Mouse (Mus musculus) heart, postnatal 0 days (tissue): ENCODE results near the gene Slc6a9. TPM values are rescaled to one million over a fixed set of nuclear protein-coding genes. Genes with fewer than 3 reads are reported as not detected.

Source experiments
- ATAC-seq: fragments of 200-750 bp; cut with Nextera tagmentation; 2 replicates; pipeline ENCODE4 v1.8.0; 2017; ENCODE audit warnings: low read depth, moderate number of reproducible peaks, moderate library complexity; ENCODE audit not compliant: insufficient read depth
- DNase-seq: peaks from one replicate; pipeline ENCODE4 v3.0.0-alpha.2; 2016; ENCODE audit warnings: low spot score
- H3K27ac ChIP-seq: fragments of 300-500 bp; sonication (generic); 2 replicates; pipeline ENCODE4 v1.5.1; 2014; ENCODE audit warnings: low read depth, mild to moderate bottlenecking
- H3K27me3 ChIP-seq: fragments of 300-500 bp; sonication (generic); 2 replicates; pipeline ENCODE4 v1.6.1; 2014; ENCODE audit warnings: low read length, mixed read lengths; ENCODE audit not compliant: control insufficient read depth, insufficient read depth
- H3K36me3 ChIP-seq: fragments of 300-500 bp; sonication (generic); replicated peaks from 2 replicates; pipeline ENCODE4 v1.6.1; 2014; ENCODE audit warnings: low read length, mixed read lengths; ENCODE audit not compliant: control insufficient read depth, insufficient read depth
- H3K4me1 ChIP-seq: fragments of 300-500 bp; sonication (generic); 2 replicates; pipeline ENCODE4 v1.6.1; 2014; ENCODE audit warnings: antibody characterized with exemption; ENCODE audit not compliant: control insufficient read depth, insufficient read depth
- H3K4me2 ChIP-seq: fragments of 300-500 bp; sonication (generic); 2 replicates; pipeline ENCODE4 v1.6.1; 2014; ENCODE audit warnings: low read depth, mild to moderate bottlenecking, low read length, moderate library complexity
- H3K4me3 ChIP-seq: fragments of 300-500 bp; sonication (generic); 2 replicates; pipeline ENCODE4 v1.5.1; 2014; ENCODE audit warnings: low read depth, low read length
- H3K9ac ChIP-seq: fragments of 300-500 bp; sonication (generic); replicated peaks from 2 replicates; pipeline ENCODE4 v1.6.1; 2014; ENCODE audit warnings: low read depth, low read length, mixed read lengths
- H3K9me3 ChIP-seq: fragments of 300-500 bp; sonication (generic); replicated peaks from 2 replicates; pipeline ENCODE4 v1.6.1; 2016; ENCODE audit warnings: low read length; ENCODE audit not compliant: control insufficient read depth
- CTCF ChIP-seq: IDR thresholded peaks from 2 replicates; pipeline ENCODE4 v1.5.1; 2016; ENCODE audit warnings: antibody characterized with exemption, control low read depth, low read depth
- EP300 ChIP-seq: IDR thresholded peaks from 2 replicates; pipeline ENCODE4 v1.6.1; 2016; ENCODE audit warnings: antibody characterized with exemption, low read depth
- WGBS: fragments of 180-500 bp; shearing (Covaris S2); extraction: QIAGEN DNeasy Blood & Tissue Kit; methylation state at CpG from one replicate; pipeline ENCODE4 v1.1.7; 2014; 5-methylcytosine and 5-hydroxymethylcytosine counted together
- polyA plus RNA-seq: library from polyadenylated mRNA; unstranded; fragments of >200 nt; fragmentation: Nextera tagmentation; extraction: Ambion mirVana; gene quantifications from 2 replicates; pipeline ENCODE4 v1.2.1, GENCODE M21; 2015
- total RNA-seq: library from RNA; depleted of rRNA; stranded (reverse); fragments of >200 nt; gene quantifications from 2 replicates; pipeline ENCODE4 v1.2.3, GENCODE M21; 2014; ENCODE audit warnings: low replicate concordance

Slc6a9 gene
- total and polyA plus RNA-seq, 2 experiments from 2014 or later: 1.7 to 2.1 TPM

- 88% methylated on average over 5 of the region's 5 CpGs for WGBS
- H3K27me3 ChIP-seq: no peaks in the 10 kb centered on the region
- no peak overlapping the region for H3K4me2 ChIP-seq
- no peaks in the 10 kb centered on the region for H3K4me1 ChIP-seq
- H3K9me3 ChIP-seq: no peaks in the 10 kb centered on the region
- DNase-seq (no peak), ATAC-seq (no peak)
- H3K4me3 ChIP-seq: no peak overlapping the region
- H3K36me3 ChIP-seq: no peaks in the 10 kb centered on the region
- H3K9ac ChIP-seq: no peak overlapping the region
- TF ChIP-seq CTCF: no peak
- TF ChIP-seq EP300: no peak
- no peak overlapping the region for H3K27ac ChIP-seq
Observed at GRCm38 (mm10) chr4:117840821-117841220, 6.5 kb downstream of the Slc6a9 start.

- TF ChIP-seq CTCF (no peak), EP300 (no peak)
- Histone ChIP-seq H3K4me3 (no peak overlapping the region), H3K27ac (no peak overlapping the region), H3K27me3 (no peaks in the 10 kb centered on the region), H3K36me3 (no peaks in the 10 kb centered on the region), H3K9me3 (no peaks in the 10 kb centered on the region), H3K4me2 (no peak overlapping the region), H3K4me1 (no peaks in the 10 kb centered on the region), H3K9ac (no peak overlapping the region)
- DNase-seq (no peak), ATAC-seq (no peak)
- WGBS: 64% methylated on average over 3 of the region's 3 CpGs
Observed at GRCm38 (mm10) chr4:117841566-117841965, 7.3 kb downstream of the Slc6a9 start.

- Histone ChIP-seq H3K27me3 (no peaks in the 10 kb centered on the region), H3K4me1 (no peaks in the 10 kb centered on the region), H3K4me2 (no peak overlapping the region), H3K9me3 (no peaks in the 10 kb centered on the region), H3K4me3 (no peak overlapping the region), H3K9ac (no peak overlapping the region), H3K36me3 (no peaks in the 10 kb centered on the region), H3K27ac (no peak overlapping the region)
- ATAC-seq: no peak
- TF ChIP-seq CTCF: no peak
- TF ChIP-seq EP300: no peak
- 84% methylated on average over 5 of the region's 5 CpGs for WGBS
- no peak for DNase-seq
Observed at GRCm38 (mm10) chr4:117843101-117843500, 8.8 kb downstream of the Slc6a9 start.

- Histone ChIP-seq H3K27ac (no peak overlapping the region), H3K4me3 (no peak overlapping the region), H3K36me3 (no peaks in the 10 kb centered on the region), H3K9ac (no peak overlapping the region), H3K4me1 (no peaks in the 10 kb centered on the region), H3K27me3 (no peaks in the 10 kb centered on the region), H3K9me3 (no peaks in the 10 kb centered on the region), H3K4me2 (no peak overlapping the region)
- ATAC-seq (no peak), DNase-seq (no peak)
- TF ChIP-seq CTCF (no peak), EP300 (no peak)
- WGBS: 68% methylated on average over 5 of the region's 5 CpGs
Observed at GRCm38 (mm10) chr4:117844467-117844866, 10.2 kb downstream of the Slc6a9 start.

- 86% methylated on average over 11 of the region's 11 CpGs for WGBS
- Histone ChIP-seq H3K4me3 (no peak overlapping the region), H3K4me1 (no peaks in the 10 kb centered on the region), H3K36me3 (no peaks in the 10 kb centered on the region), H3K27ac (no peak overlapping the region), H3K9me3 (no peaks in the 10 kb centered on the region), H3K27me3 (no peaks in the 10 kb centered on the region), H3K4me2 (no peak overlapping the region), H3K9ac (no peak overlapping the region)
- ATAC-seq (no peak), DNase-seq (no peak)
- TF ChIP-seq EP300: no peak
- no peak for TF ChIP-seq CTCF
Observed at GRCm38 (mm10) chr4:117845316-117845715, 11.0 kb downstream of the Slc6a9 start.

- H3K27ac ChIP-seq: no peak overlapping the region
- 93% methylated on average over 4 of the region's 4 CpGs for WGBS
Observed at GRCm38 (mm10) chr4:117846261-117846660, 12.0 kb downstream of the Slc6a9 start.

More at GRCm38 (mm10) chr4:117846261-117846660, 12.0 kb downstream of the Slc6a9 start:
- no peaks in the 10 kb centered on the region for H3K9me3 ChIP-seq
- no peak overlapping the region for H3K9ac ChIP-seq
- no peaks in the 10 kb centered on the region for H3K36me3 ChIP-seq
- TF ChIP-seq CTCF: no peak
- no peak for TF ChIP-seq EP300
- no peak overlapping the region for H3K4me3 ChIP-seq
- H3K4me1 ChIP-seq: no peaks in the 10 kb centered on the region
- no peak overlapping the region for H3K4me2 ChIP-seq
- no peak for DNase-seq
- no peaks in the 10 kb centered on the region for H3K27me3 ChIP-seq
- no peak for ATAC-seq
